17 mouse cellular contexts compared by ENCODE assay signal in genomic region chr9:45140945-45141344, GRCm38 (mm10). TPM values are rescaled to one million over a fixed set of nuclear protein-coding genes. Genes with fewer than 3 reads are reported as not detected.
"Had no signal": no experiment of that assay in that cellular context is flagged by ENCODE, and none has a peak within 500 bp of the region (broad histone marks: within the 10 kb centered on the region; RNA-seq: fewer than 3 reads in every experiment).

No protein-coding gene starts in this region.

- DNase-seq: kidney, adult 18-20 months; kidney, postnatal 4 days; lung, adult 2 months; lung, postnatal 36 days; midbrain, embryonic 14.5 days; right cerebral cortex, adult 18-20 months; right cerebral cortex, postnatal 25 days had no signal

- H3K36me3 ChIP-seq: kidney, embryonic 15.5 days; liver, embryonic 15.5 days; midbrain, embryonic 10.5 days; neural tube, embryonic 13.5 days had no signal

- H3K27ac ChIP-seq: kidney, embryonic 15.5 days; layer of hippocampus, adult 2 months; liver, embryonic 15.5 days; midbrain, embryonic 10.5 days; neural tube, embryonic 13.5 days; stomach, postnatal 0 days had no signal

- H3K9ac ChIP-seq: kidney, embryonic 15.5 days; liver, embryonic 15.5 days; neural tube, embryonic 13.5 days had no signal

- ATAC-seq: lung, postnatal 0 days had no signal

- H3K9me3 ChIP-seq: kidney, embryonic 15.5 days; liver, embryonic 15.5 days; midbrain, embryonic 10.5 days; neural tube, embryonic 13.5 days had no signal

- H3K4me3 ChIP-seq: kidney, embryonic 15.5 days; layer of hippocampus, adult 2 months; liver, embryonic 15.5 days; midbrain, embryonic 10.5 days; neural tube, embryonic 13.5 days had no signal

- H3K4me2 ChIP-seq: kidney, embryonic 15.5 days; liver, embryonic 11.5 days; liver, embryonic 15.5 days; neural tube, embryonic 13.5 days had no signal

RNA-seq across cellular contexts. Expression of gene Scn4b, which starts 2.8 kb away (rescaled TPM):
- total RNA-seq: megakaryocyte progenitor cell, adult 5-6 weeks had no signal

RNA-seq across cellular contexts. Expression of gene Scn2b, which starts 23.4 kb away (rescaled TPM):
- total RNA-seq: megakaryocyte progenitor cell, adult 5-6 weeks had no signal

RNA-seq across cellular contexts. Expression of gene BC049352, which starts 40.9 kb away (rescaled TPM):
- total RNA-seq: megakaryocyte progenitor cell, adult 5-6 weeks had no signal
- polyA plus RNA-seq: kidney, embryonic 15.5 days; limb, embryonic 14.5 days; lung, adult 2 months; midbrain, embryonic 10.5 days; midbrain, embryonic 14.5 days; neural tube, embryonic 13.5 days had no signal
